Mouse (Mus musculus) G1E (cell line): ENCODE measurements around the gene Rabgap1. TPM values are rescaled to one million over a fixed set of nuclear protein-coding genes. Genes with fewer than 3 reads are reported as not detected.

ENCODE experiments used
- ATAC-seq: 2 replicates; pipeline ENCODE4 v1.8.0; 2016; ENCODE audit warnings: mild to moderate bottlenecking; ENCODE audit not compliant: insufficient number of reproducible peaks, poor library complexity, low FRiP score, severe bottlenecking; ENCODE audit errors: extremely low read depth
- DNase-seq: peaks from one replicate; pipeline ENCODE4 v3.0.0; 2012; ENCODE audit warnings: low spot score
- H3K27me3 ChIP-seq: 2 replicates; pipeline ENCODE4 v1.6.1; 2012; ENCODE audit warnings: mild to moderate bottlenecking, low read length, inconsistent platforms; ENCODE audit not compliant: insufficient read depth
- H3K36me3 ChIP-seq: replicated peaks from 2 replicates; pipeline ENCODE3; 2012; ENCODE audit warnings: mild to moderate bottlenecking, inconsistent platforms
- H3K4me1 ChIP-seq: 2 replicates; pipeline ENCODE4 v1.6.1; 2012; ENCODE audit warnings: low read depth, low read length, inconsistent platforms, mixed read lengths; ENCODE audit not compliant: insufficient read depth
- H3K4me3 ChIP-seq: 2 replicates; pipeline ENCODE4 v1.5.1; 2012; ENCODE audit warnings: low read depth, mild to moderate bottlenecking, inconsistent platforms, low read length, moderate library complexity, mixed read lengths
- H3K9me3 ChIP-seq: replicated peaks from 2 replicates; pipeline ENCODE4 v1.6.1; 2012; ENCODE audit warnings: inconsistent platforms
- CTCF ChIP-seq: IDR thresholded peaks from 2 replicates; pipeline ENCODE4 v1.5.1; 2012; ENCODE audit warnings: low read depth, low read length, inconsistent platforms, mixed read lengths
- GATA1 ChIP-seq: IDR thresholded peaks from 2 replicates; pipeline ENCODE4 v1.6.1; 2012; ENCODE audit warnings: borderline replicate concordance, low read length, inconsistent platforms, mixed read lengths
- GATA2 ChIP-seq: IDR thresholded peaks from 2 replicates; pipeline ENCODE4 v1.6.1; 2012; ENCODE audit warnings: low read depth, low read length, inconsistent platforms, borderline replicate concordance
- POLR2AphosphoS5 ChIP-seq: IDR thresholded peaks from 2 replicates; pipeline ENCODE4 v1.6.1; 2012; ENCODE audit warnings: low read depth, low read length, inconsistent platforms; ENCODE audit not compliant: insufficient replicate concordance
- TAL1 ChIP-seq: conservative IDR thresholded peaks from 2 replicates; pipeline ENCODE4 v1.6.1; 2012; ENCODE audit warnings: low read depth, low read length, inconsistent platforms, mixed read lengths
- polyA plus RNA-seq: library from polyadenylated mRNA; stranded (reverse); fragments of >175 nt; gene quantifications from 2 replicates; pipeline ENCODE4 v1.2.3, GENCODE M21; 2012
- total RNA-seq, 2 experiments: library from RNA; stranded (forward) in 1 of 2; stranded (reverse) in 1 of 2; fragments of 200-1000 nt in 1 of 2; fragments of >200 nt in 1 of 2; fragmentation: Nextera tagmentation in 1 of 2; gene quantifications; 2 replicates each; pipeline ENCODE4 v1.2.3; 2014 to 2017

The Rabgap1 gene
- total and polyA plus RNA-seq, 3 experiments, result 4.3 to 101 (median 76.2) TPM

GRCm38 (mm10) chr2:37529397-37529796, 86.3 kb downstream of the Rabgap1 start:
- Histone ChIP-seq H3K27me3 (no peaks in the 10 kb centered on the region), H3K9me3 (no peaks in the 10 kb centered on the region), H3K4me3 (no peak overlapping the region), H3K4me1 (peaks cover 2% of the 10 kb centered on the region; the same call in 1 of the 2 replicates), H3K36me3 (peaks cover 24% of the 10 kb centered on the region)
- DNase-seq, result no peak
- no peak for ATAC-seq
- TF ChIP-seq CTCF (no peak), GATA1 (no peak), GATA2 (no peak), POLR2AphosphoS5 (no peak), TAL1 (no peak)

- Histone ChIP-seq H3K36me3 (peaks cover 32% of the 10 kb centered on the region), H3K27me3 (no peaks in the 10 kb centered on the region), H3K4me1 (peaks cover 2% of the 10 kb centered on the region; the same call in 1 of the 2 replicates), H3K4me3 (no peak overlapping the region), H3K9me3 (no peaks in the 10 kb centered on the region)
- ATAC-seq (no peak), DNase-seq (no peak)
- TF ChIP-seq GATA1, result no peak
Measured at GRCm38 (mm10) chr2:37530766-37531165, 87.7 kb downstream of the Rabgap1 start.

GRCm38 (mm10) chr2:37531639-37532038, 88.6 kb downstream of the Rabgap1 start:
- Histone ChIP-seq H3K4me1 (peaks cover 2% of the 10 kb centered on the region; the same call in 1 of the 2 replicates), H3K4me3 (no peak overlapping the region), H3K36me3 (peaks cover 32% of the 10 kb centered on the region), H3K9me3 (no peaks in the 10 kb centered on the region), H3K27me3 (no peaks in the 10 kb centered on the region)
- ATAC-seq (no peak), DNase-seq (no peak)
- no peak for TF ChIP-seq TAL1
- no peak for TF ChIP-seq POLR2AphosphoS5
- no peak for TF ChIP-seq CTCF
- no peak for TF ChIP-seq GATA2
- TF ChIP-seq GATA1, result no peak

GRCm38 (mm10) chr2:37549346-37550012, 106.4 kb downstream of the Rabgap1 start:
- no peak overlapping the region for H3K4me3 ChIP-seq
- ATAC-seq (no peak), DNase-seq (no peak)
- H3K36me3 ChIP-seq, result peaks cover 79% of the 10 kb centered on the region
- TF ChIP-seq GATA2, result no peak
- TF ChIP-seq CTCF, result no peak
- no peak for TF ChIP-seq TAL1
- TF ChIP-seq POLR2AphosphoS5, result no peak
- no peak for TF ChIP-seq GATA1
- no peaks in the 10 kb centered on the region for H3K27me3 ChIP-seq
- H3K4me1 ChIP-seq, result no peaks in the 10 kb centered on the region
- H3K9me3 ChIP-seq, result no peaks in the 10 kb centered on the region

GRCm38 (mm10) chr2:37556366-37556765, 113.3 kb downstream of the Rabgap1 start:
- H3K36me3 ChIP-seq, result peaks cover 81% of the 10 kb centered on the region
- no peaks in the 10 kb centered on the region for H3K4me1 ChIP-seq
- TF ChIP-seq GATA1, result no peak
- TF ChIP-seq POLR2AphosphoS5, result no peak
- TF ChIP-seq GATA2, result no peak
- no peak for TF ChIP-seq CTCF
- no peak for TF ChIP-seq TAL1
- no peak overlapping the region for H3K4me3 ChIP-seq
- no peaks in the 10 kb centered on the region for H3K27me3 ChIP-seq
- no peaks in the 10 kb centered on the region for H3K9me3 ChIP-seq
- ATAC-seq (no peak), DNase-seq (no peak)

- Histone ChIP-seq H3K27me3 (no peaks in the 10 kb centered on the region), H3K4me3 (no peak overlapping the region), H3K4me1 (peaks cover 3% of the 10 kb centered on the region; the same call in 1 of the 2 replicates), H3K9me3 (no peaks in the 10 kb centered on the region), H3K36me3 (peaks cover 87% of the 10 kb centered on the region)
- TF ChIP-seq GATA2 (no peak), CTCF (no peak), GATA1 (no peak), TAL1 (no peak), POLR2AphosphoS5 (no peak)
- no peak for DNase-seq
- ATAC-seq, result no peak
Measured at GRCm38 (mm10) chr2:37565579-37565978, 122.5 kb downstream of the Rabgap1 start.
